Mouse (Mus musculus) frontal cortex, adult (tissue): ENCODE data around the gene Mcrs1.

Experiments
- ATAC-seq: cut with Nextera tagmentation; 2 replicates; pipeline ENCODE4 v1.9.2; 2017; ENCODE audit warnings: mild to moderate bottlenecking, moderate library complexity, mixed read lengths; ENCODE audit not compliant: low TSS enrichment

Gene Mcrs1

DNA sequence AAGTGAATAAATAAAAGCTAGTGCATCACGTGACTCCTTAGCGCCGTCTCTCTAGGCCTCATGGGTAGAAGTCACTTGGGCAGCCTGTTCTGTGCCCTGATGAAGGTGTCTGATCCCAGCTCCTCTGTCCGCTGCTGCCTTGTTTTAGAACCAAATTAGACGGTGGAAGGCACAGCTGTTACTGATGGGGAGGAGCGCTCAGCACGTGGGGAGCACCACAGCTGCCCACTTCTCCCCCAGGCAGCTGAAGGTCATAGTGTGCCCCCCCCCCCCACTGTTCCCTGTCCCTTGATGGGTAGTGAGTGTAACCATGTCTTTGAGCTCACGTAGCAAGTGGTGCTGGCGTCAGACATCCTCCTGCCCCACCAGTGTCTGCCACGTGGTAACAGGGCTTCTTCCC, 38.6 kb downstream of the Mcrs1 start:
- ATAC-seq, result no peak

DNA sequence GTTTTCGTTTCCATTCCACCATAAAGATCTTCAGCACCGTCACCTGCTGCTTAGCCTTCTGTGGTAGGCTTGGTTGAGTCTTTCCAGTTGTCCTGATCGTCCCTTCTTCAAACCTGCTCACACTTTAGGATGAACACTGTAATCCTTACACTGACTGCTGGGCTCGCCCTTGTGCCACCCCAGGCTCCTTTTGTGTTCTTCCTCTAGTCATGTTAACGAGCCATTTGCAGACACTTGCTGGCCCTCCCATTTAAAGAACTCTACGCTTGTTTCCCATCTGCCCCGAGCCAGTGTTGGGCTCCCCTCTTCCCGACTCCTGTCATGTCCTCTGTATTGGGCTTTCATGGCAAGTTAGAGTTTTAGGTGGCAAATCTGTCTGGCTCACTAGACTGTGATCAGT, 45.8 kb downstream of the Mcrs1 start:
- ATAC-seq, result no peak

DNA sequence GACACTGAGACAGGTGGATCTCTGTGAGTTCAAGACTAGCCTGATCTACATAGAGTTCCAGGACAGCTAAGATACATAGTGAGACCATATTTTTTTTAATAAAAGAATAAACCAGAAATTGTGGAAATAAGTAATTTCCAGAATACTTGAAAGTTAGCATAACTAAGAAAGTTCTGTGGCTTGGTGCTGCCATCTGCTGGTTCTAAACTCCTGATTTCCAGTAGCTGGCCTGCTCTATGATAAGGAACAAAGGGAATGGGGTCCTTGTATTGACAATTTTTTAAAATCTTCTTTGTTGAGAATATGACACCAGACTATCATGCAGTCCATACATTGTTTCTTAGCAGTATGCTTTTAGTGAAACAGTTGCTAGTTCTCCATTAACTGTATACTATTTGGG, 53.0 kb downstream of the Mcrs1 start:
- ATAC-seq, result no peak

GRCm38 (mm10) chr15:99195043-99195442, 56.7 kb downstream of the Mcrs1 start:
- ATAC-seq, result no peak

DNA sequence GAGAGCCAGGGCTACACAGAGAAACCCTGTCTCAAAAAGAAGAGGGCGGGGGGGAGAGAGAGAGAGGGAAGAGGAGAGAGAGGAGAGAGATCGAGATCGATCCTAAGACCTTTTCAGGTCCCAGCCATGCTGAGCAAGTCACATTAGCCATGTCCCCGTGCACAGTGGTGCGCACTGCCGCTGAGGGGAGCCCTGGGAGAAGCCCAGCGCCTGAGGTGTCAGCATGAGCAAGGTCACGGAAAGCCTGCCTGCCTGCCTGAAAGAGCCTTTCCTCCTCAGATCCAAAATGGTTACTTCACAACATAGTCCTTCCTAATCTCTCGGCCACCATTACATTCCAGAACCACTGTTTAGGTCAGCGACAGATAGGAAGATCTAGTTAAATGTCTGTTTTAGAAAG, 57.4 kb downstream of the Mcrs1 start:
- ATAC-seq, result no peak
